Mouse (Mus musculus): ENCODE results near the gene Cyb561d2. TPM values are rescaled to one million over a fixed set of nuclear protein-coding genes. Genes with fewer than 3 reads are reported as not detected.

Cyb561d2 gene
- polyA plus RNA-seq, 1 experiment from 2014 or later: 53.9 TPM

DNA sequence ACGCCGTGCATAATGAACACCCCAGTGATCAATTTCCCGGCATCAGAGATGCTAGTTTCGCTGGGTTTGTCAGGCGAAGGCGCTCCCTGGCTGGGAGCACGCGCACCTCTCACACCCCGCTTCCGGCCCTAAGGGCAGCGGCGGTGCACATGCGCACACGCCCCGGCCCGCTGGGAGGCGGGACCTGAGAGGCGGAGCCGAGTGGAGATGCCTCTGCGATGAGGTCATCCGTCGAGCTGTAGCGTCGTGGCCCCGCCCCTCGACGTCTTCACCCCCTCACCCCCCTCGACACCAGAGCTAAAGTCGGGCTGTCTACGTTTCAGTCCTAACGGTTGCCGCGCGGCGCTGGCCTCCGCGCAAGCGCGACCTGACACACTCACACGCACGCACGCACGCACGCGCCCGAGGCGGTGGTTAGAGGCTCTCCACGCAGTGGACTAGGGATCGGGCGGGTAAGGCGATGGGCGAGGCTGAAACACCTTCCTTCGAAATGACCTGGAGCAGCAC, 12.4 kb upstream of the Cyb561d2 start:
- ATAC-seq (ENCODE audit: low FRiP score): peak; percentile 93
- H3K4me1 ChIP-seq: peaks cover 58% of the 10 kb centered on the region
- under 1% methylated on average over 53 of the region's 53 CpGs for WGBS

DNA sequence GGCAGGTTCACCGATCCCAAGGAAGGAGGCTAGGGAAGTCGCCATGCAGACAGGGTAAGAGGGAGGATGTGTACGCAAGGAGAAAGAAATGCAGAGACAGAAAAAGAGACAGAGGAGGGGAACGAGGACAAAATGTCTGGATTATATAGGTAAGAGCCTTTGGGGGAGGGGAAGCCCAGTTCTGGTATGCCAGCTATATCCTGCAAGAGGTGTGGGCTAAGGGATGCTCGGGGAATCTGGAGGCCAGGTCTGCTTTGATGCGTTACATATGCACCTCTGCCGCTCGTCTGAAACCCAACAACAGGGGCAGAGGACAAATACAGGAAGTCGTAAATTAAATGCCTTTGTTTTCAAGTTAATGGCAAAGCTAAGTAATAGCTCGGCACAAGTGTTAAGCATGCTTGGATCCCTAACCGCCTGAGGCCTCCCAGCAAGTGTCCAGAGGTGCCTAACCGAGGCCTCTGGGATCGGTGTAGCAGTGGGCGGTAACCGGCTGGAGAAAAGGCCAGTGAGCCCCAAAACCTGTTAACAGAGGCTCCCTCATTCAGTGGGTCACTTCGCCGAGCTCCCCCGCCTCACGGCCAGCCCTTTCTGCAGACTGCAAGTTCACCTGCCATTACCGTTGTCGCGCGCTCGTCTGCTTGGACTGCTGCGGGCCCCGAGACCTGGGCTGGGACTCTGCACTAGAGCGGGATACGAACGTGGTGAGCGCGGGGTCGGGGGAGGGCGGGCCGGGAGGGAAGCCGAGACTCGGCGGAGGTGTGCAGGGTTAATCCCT, 11.7 kb upstream of the Cyb561d2 start:
- Histone ChIP-seq H3K4me3 (replicated peaks) (peak overlapping the region; percentile 82), H3K4me2 (peak overlapping the region; percentile 89), H3K4me1 (peaks cover 58% of the 10 kb centered on the region), H3K36me3 (peaks cover 17% of the 10 kb centered on the region), H3K27me3 (replicated peaks) (peaks cover 43% of the 10 kb centered on the region), H3K9me3 (replicated peaks) (no peaks in the 10 kb centered on the region), H3K9ac (replicated peaks) (peak overlapping the region; percentile 72), H3K27ac (replicated peaks) (peak overlapping the region; percentile 92)
- ATAC-seq (ENCODE audit: low FRiP score): peak; percentile 73
- WGBS: 4% methylated on average over 37 of the region's 37 CpGs

More for the DNA sequence above, 12.4 kb upstream of the Cyb561d2 start:
- Histone ChIP-seq H3K9me3 (replicated peaks) (no peaks in the 10 kb centered on the region), H3K4me2 (peak overlapping the region; percentile 89), H3K27ac (replicated peaks) (peak overlapping the region; percentile 92), H3K4me3 (replicated peaks) (peak overlapping the region; percentile 82), H3K36me3 (peaks cover 23% of the 10 kb centered on the region), H3K9ac (replicated peaks) (peak overlapping the region; percentile 84), H3K27me3 (replicated peaks) (peaks cover 36% of the 10 kb centered on the region)

DNA sequence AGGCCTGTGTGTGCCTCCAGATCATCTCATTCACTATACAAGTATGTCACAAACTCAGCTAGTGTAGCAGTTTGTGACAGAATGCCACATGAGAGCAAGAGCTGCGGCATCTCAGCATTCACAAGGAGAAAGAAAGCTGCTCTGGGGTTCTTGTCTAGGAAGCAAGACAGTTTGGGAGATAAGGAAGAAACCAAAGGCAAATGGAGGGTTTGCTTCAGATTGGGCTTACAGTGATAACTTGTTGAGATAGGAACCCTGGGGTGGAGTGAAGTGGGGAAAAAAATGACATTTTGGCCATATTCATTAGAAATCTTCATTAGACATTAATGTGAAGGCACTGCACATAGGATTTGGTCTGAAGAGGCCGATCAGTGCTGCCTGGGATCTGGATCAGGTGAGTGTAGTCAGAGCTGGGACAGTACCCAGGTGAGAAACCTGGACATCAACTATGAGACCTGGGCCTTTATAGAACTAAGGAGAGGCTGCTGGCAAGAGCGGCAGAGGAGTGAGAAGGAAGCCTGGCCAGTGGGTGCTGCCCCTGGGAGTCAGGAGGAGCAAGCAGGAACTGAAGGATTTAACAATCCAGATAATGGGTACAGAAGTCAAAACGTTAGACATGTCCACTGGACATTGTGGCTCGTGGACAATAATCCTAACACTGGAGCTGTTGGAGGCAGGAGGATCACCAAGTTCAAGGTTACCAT, 10.8 kb upstream of the Cyb561d2 start:
- H3K27ac ChIP-seq (replicated peaks): no peak overlapping the region
- ATAC-seq (ENCODE audit: low FRiP score): no peak
- peaks cover 9% of the 10 kb centered on the region for H3K36me3 ChIP-seq
- 81% methylated on average over 5 of the region's 5 CpGs for WGBS
- no peaks in the 10 kb centered on the region for H3K9me3 ChIP-seq (replicated peaks)
- peaks cover 50% of the 10 kb centered on the region for H3K27me3 ChIP-seq (replicated peaks)
- H3K4me2 ChIP-seq: peak overlapping the region; percentile 89
- H3K4me3 ChIP-seq (replicated peaks): peak overlapping the region; percentile 82; the same call in 1 of the 2 replicates
- H3K4me1 ChIP-seq: peaks cover 58% of the 10 kb centered on the region
- H3K9ac ChIP-seq (replicated peaks): no peak overlapping the region

- peaks cover 50% of the 10 kb centered on the region for H3K27me3 ChIP-seq (replicated peaks)
- peak overlapping the region; percentile 45; the same call in 1 of the 2 replicates for H3K9ac ChIP-seq (replicated peaks)
- peak overlapping the region; percentile 89 for H3K4me2 ChIP-seq
- 14% methylated on average over 8 of the region's 8 CpGs for WGBS
- H3K4me1 ChIP-seq: peaks cover 61% of the 10 kb centered on the region
- no peaks in the 10 kb centered on the region; the same call in 1 of the 2 replicates for H3K36me3 ChIP-seq
- no peaks in the 10 kb centered on the region for H3K9me3 ChIP-seq (replicated peaks)
- no peak for ATAC-seq (ENCODE audit: low FRiP score)
- H3K27ac ChIP-seq (replicated peaks): 0 out of 2 replicates have a peak overlapping the region, but pooled peaks have one; percentile 38
- H3K4me3 ChIP-seq (replicated peaks): peak overlapping the region; percentile 36
Observed at GRCm38 (mm10) chr9:107551890-107552355, 9.9 kb upstream of the Cyb561d2 start.

- Histone ChIP-seq H3K4me2 (peak within 1 kb of the TSS; percentile 89), H3K4me1 (peaks cover 61% of the 10 kb centered on the region), H3K9ac (replicated peaks) (peak within 1 kb of the TSS; percentile 45), H3K36me3 (no peaks in the 10 kb centered on the region), H3K9me3 (replicated peaks) (no peaks in the 10 kb centered on the region), H3K4me3 (replicated peaks) (peak within 1 kb of the TSS; percentile 36), H3K27me3 (replicated peaks) (peaks cover 50% of the 10 kb centered on the region), H3K27ac (replicated peaks) (0 out of 2 replicates have a peak within 1 kb of the TSS, but pooled peaks have one; percentile 38)
- 2% methylated on average over 63 of the region's 63 CpGs for WGBS
- no peak for ATAC-seq (ENCODE audit: low FRiP score)
Observed at GRCm38 (mm10) chr9:107551117-107551889, 9.3 kb upstream of the Cyb561d2 start, which contains the start of gene Rassf1. Gene Rassf1 (plus strand): TSS chr9:107551555.

DNA sequence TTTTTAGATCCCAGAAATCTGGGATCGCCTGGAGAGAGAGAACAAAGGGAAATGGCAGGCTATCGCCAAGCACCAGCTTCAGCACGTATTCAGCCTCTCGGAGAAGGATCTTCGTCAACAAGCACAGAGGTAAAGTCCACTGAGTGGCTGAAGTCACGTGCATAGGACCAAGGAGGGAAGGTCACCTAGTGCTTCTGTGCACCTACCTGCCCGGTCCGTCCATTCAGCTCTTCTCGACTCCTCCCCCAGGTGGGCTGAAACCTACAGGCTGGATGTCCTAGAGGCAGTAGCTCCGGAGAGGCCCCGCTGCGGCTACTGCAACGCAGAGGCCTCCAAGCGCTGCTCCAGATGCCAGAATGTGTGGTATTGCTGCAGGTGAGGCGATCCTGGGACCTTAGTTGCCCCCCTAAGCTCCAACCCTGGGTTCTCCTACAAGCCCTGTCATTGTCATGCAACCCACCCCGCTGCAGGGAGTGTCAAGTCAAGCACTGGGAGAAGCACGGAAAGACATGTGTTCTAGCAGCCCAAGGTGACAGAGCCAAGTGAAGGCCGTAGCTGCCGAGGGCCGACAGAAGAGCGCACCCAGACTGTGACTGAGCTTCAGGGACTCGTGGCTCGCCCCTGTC, 8.6 kb upstream of the Cyb561d2 start:
- H3K4me3 ChIP-seq (replicated peaks): peak overlapping the region; percentile 36
- H3K4me2 ChIP-seq: peak overlapping the region; percentile 89
- H3K9ac ChIP-seq (replicated peaks): 0 out of 2 replicates have a peak overlapping the region, but pooled peaks have one; percentile 45
- H3K27me3 ChIP-seq (replicated peaks): peaks cover 50% of the 10 kb centered on the region
- ATAC-seq (ENCODE audit: low FRiP score): no peak
- 31% methylated on average over 23 of the region's 23 CpGs for WGBS
- H3K4me1 ChIP-seq: peaks cover 60% of the 10 kb centered on the region
- no peaks in the 10 kb centered on the region for H3K9me3 ChIP-seq (replicated peaks)
- H3K36me3 ChIP-seq: no peaks in the 10 kb centered on the region
- no peak overlapping the region for H3K27ac ChIP-seq (replicated peaks)

GRCm38 (mm10) chr9:107549297-107550074, 7.5 kb upstream of the Cyb561d2 start:
- H3K27ac ChIP-seq (replicated peaks): no peak overlapping the region
- whole genome bisulfite sequencing: 91% methylated on average over 20 of the region's 20 CpGs
- no peak overlapping the region for H3K4me3 ChIP-seq (replicated peaks)
- peaks cover 50% of the 10 kb centered on the region for H3K27me3 ChIP-seq (replicated peaks)
- no peak overlapping the region for H3K4me2 ChIP-seq
- no peak overlapping the region for H3K9ac ChIP-seq (replicated peaks)
- peaks cover 5% of the 10 kb centered on the region for H3K36me3 ChIP-seq
- H3K9me3 ChIP-seq (replicated peaks): no peaks in the 10 kb centered on the region
- ATAC-seq (ENCODE audit: low FRiP score): no peak
- H3K4me1 ChIP-seq: peaks cover 53% of the 10 kb centered on the region

DNA sequence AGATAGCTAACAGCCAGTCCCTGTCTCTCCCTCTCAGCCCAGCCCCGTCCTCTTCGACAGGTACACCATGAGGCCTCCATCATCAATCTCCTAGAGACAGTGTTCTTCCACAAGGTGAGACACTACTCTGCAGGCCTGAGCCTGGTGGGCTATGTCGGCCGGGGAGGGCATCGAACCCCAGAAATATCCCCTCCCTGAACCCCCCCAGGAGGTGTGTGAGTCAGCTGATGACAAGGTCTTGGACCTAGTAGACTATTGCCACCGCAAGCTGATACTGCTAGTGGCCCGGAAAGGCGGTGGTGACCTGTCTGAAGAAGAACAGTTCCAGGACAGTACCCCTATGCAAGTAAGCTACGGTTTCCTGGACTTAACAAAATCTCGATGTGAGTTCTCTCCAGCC, 6.8 kb upstream of the Cyb561d2 start:
- no peak for ATAC-seq (ENCODE audit: low FRiP score)
- Histone ChIP-seq H3K36me3 (peaks cover 12% of the 10 kb centered on the region), H3K27ac (replicated peaks) (no peak overlapping the region), H3K4me2 (no peak overlapping the region), H3K9ac (replicated peaks) (no peak overlapping the region), H3K4me1 (peaks cover 51% of the 10 kb centered on the region), H3K4me3 (replicated peaks) (no peak overlapping the region), H3K9me3 (replicated peaks) (no peaks in the 10 kb centered on the region), H3K27me3 (replicated peaks) (peaks cover 50% of the 10 kb centered on the region)
- 91% methylated on average over 10 of the region's 10 CpGs for WGBS

- H3K4me3 ChIP-seq (replicated peaks): no peak overlapping the region
- no peak overlapping the region for H3K27ac ChIP-seq (replicated peaks)
- peaks cover 48% of the 10 kb centered on the region for H3K27me3 ChIP-seq (replicated peaks)
- H3K9me3 ChIP-seq (replicated peaks): no peaks in the 10 kb centered on the region
- 83% methylated on average over 5 of the region's 5 CpGs for WGBS
- H3K9ac ChIP-seq (replicated peaks): no peak overlapping the region
- H3K36me3 ChIP-seq: peaks cover 17% of the 10 kb centered on the region
- H3K4me2 ChIP-seq: no peak overlapping the region
- ATAC-seq (ENCODE audit: low FRiP score): no peak
- H3K4me1 ChIP-seq: peaks cover 48% of the 10 kb centered on the region
Observed at GRCm38 (mm10) chr9:107547957-107548356, 6.0 kb upstream of the Cyb561d2 start.

DNA sequence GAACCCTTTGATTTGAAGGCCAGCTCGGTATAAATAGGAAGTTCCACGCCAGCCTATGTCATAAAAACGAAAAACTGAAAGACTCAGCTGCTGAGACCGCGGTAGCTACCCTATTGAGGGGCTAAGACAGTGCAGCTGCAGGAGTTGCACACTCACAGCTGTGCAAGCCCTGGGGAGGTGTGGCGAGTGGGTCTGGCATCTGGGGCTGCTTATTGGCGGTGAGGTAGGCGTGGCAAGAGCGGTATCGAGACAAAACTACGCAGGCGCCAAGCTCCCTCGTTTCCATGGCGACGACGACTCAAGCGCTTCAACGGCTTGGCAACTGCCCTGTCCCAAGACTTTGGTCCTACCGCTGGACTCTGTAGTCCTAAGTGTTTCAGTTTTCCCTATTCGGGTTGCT, 5.0 kb upstream of the Cyb561d2 start, which contains the start of gene Zmynd10:
Gene Zmynd10, plus strand, starts transcription at position 273 of the 400 bp plus-strand sequence.
- H3K4me1 ChIP-seq: peaks cover 48% of the 10 kb centered on the region
- 3% methylated on average over 20 of the region's 20 CpGs for WGBS
- H3K4me3 ChIP-seq (replicated peaks): peak within 1 kb of the TSS; percentile 26
- ATAC-seq (ENCODE audit: low FRiP score): peak; percentile 48
- no peaks in the 10 kb centered on the region for H3K9me3 ChIP-seq (replicated peaks)
- H3K27me3 ChIP-seq (replicated peaks): peaks cover 39% of the 10 kb centered on the region
- H3K4me2 ChIP-seq: peak within 1 kb of the TSS; percentile 56
- peak within 1 kb of the TSS; percentile 64 for H3K27ac ChIP-seq (replicated peaks)
- peaks cover 17% of the 10 kb centered on the region for H3K36me3 ChIP-seq
- peak within 1 kb of the TSS; percentile 20; the same call in 1 of the 2 replicates for H3K9ac ChIP-seq (replicated peaks)
